Mouse (Mus musculus) C2C12 (cell line): ENCODE data around the gene Clec4e.

Source experiments
- CEBPB ChIP-seq: IDR thresholded peaks from one replicate; pipeline ENCODE4 v1.6.1; 2011; ENCODE audit warnings: low read depth, mild to moderate bottlenecking, control low read depth, moderate library complexity
- CTCF ChIP-seq: IDR thresholded peaks from one replicate; pipeline ENCODE4 v1.5.1; 2011; ENCODE audit not compliant: control insufficient read depth, insufficient read depth, insufficient read length
- FOSL1 ChIP-seq: IDR thresholded peaks from one replicate; pipeline ENCODE4 v1.8.0; 2011; ENCODE audit warnings: mild to moderate bottlenecking, low read length; ENCODE audit not compliant: poor library complexity, insufficient read depth, severe bottlenecking
- MAX ChIP-seq: IDR thresholded peaks from one replicate; pipeline ENCODE4 v1.6.1; 2011; ENCODE audit warnings: mild to moderate bottlenecking, control low read depth
- MYOD1 ChIP-seq: IDR thresholded peaks from one replicate; pipeline ENCODE4 v1.6.1; 2011; ENCODE audit warnings: low read depth; ENCODE audit not compliant: control insufficient read depth, insufficient read length
- MYOG ChIP-seq: IDR thresholded peaks from one replicate; pipeline ENCODE4 v1.6.1; 2011; ENCODE audit not compliant: control insufficient read depth, insufficient read length; ENCODE audit errors: extremely low read depth
- USF1 ChIP-seq: IDR thresholded peaks from one replicate; pipeline ENCODE4 v1.6.1; 2011; ENCODE audit warnings: low read depth, mild to moderate bottlenecking, control low read depth, moderate library complexity

DNA sequence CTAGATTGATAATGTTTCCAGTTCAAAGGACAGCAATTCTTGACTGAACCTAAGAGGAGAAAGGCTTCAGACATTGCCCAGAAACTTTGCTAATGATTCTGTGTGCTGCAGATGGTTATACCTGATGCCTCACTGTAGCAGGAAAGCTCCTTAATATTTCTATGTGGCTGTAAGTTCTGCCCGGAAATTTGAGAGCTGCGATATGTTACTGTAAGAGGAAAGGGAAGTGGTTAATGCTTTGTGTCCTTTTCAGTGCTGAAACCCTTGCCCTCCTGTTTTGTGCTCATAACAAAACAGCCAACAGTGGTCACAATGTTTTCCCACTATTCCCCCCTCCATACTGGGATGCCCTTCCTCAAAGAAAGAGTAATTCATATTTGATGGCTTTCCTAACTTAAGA, 3.4 kb downstream of the Clec4e start:
- TF ChIP-seq USF1 (no peak), CTCF (no peak), MYOG (no peak), MAX (no peak), MYOD1 (no peak), CEBPB (no peak), FOSL1 (no peak)
